Mouse (Mus musculus) gastrocnemius, adult 2 months (tissue): ENCODE results near the gene Ppm1f. TPM values are rescaled to one million over a fixed set of nuclear protein-coding genes. Genes with fewer than 3 reads are reported as not detected.
A peak's percentile ranks its signal among the peaks of the same experiment; 100 is the strongest.

Experiments used
- DNase-seq: peaks from one replicate; pipeline ENCODE4 v3.0.0; 2022
- H3K27ac ChIP-seq: fragments of 200-600 bp; 2 replicates; pipeline ENCODE4 v1.8.1; 2022; ENCODE audit warnings: mild to moderate bottlenecking
- H3K4me3 ChIP-seq: fragments of 200-600 bp; 2 replicates; pipeline ENCODE4 v1.8.1; 2022; ENCODE audit warnings: mild to moderate bottlenecking, moderate library complexity
- CTCF ChIP-seq: fragments of 200-600 bp; IDR thresholded peaks from 2 replicates; pipeline ENCODE4 v1.8.1; 2022; ENCODE audit warnings: antibody characterized with exemption, mild to moderate bottlenecking, moderate library complexity
- intact Hi-C: fragments of 180-260 bp; cut with DNase I; formaldehyde crosslinking; loops from one replicate; pipeline ENCODE4 v1.15.1; 2025
- total RNA-seq, 2 experiments: library from RNA; stranded (reverse); gene quantifications; 2 replicates each; pipeline ENCODE4 v1.2.3; 2021

The Ppm1f gene
- total RNA-seq, 2 experiments from 2014 or later = 8.6 to 15.3 TPM

DNA sequence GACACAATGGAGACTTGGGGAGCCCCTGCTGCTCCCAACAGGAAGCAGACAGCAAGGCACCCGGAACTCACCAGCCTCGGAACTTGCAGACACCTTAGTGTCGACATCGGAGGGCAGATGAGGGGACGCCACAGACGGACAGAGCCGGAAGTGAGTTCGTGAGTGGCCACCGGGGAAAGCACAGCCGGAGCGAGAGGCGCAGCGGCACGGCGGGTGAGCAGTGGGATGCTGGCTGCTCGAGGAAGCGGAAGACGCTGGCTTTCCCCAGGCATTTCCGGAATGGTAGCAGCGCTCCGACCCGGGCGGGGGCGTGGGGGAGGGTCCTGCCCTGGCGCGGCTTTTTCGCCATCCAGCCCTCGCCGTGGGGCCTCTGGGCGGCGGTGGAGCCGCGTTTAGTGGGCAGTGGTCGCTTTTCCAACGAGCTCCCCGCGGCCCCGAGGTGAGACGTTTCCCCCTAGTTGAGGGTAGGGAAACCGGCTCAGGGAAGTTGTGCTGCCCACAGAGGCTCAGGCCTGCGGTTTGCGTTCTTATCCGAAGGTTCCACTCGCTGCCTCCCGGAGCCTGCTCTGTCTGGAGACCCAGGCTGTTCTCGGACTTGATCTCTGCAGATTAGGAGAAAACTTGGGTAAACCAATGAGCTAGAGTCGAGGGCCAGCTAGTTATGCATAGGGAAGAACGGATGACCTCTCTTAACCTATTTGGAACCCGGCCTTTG, 25.5 kb upstream of the Ppm1f start, which contains the start of the genes Top3b and Vpreb1:
Gene Top3b, plus strand, starts transcription at position 120 of the 715 bp plus-strand sequence.
Gene Vpreb1, minus strand, starts transcription at position 227 of the 715 bp plus-strand sequence.
- intact Hi-C loops = no loop called here
- peak; percentile 37; the same call in 1 of the 2 replicates for TF ChIP-seq CTCF
- DNase-seq = peak; percentile 92
- peak within 1 kb of the TSS; percentile 95 for H3K27ac ChIP-seq
- H3K4me3 ChIP-seq = peak within 1 kb of the TSS; percentile 92

DNA sequence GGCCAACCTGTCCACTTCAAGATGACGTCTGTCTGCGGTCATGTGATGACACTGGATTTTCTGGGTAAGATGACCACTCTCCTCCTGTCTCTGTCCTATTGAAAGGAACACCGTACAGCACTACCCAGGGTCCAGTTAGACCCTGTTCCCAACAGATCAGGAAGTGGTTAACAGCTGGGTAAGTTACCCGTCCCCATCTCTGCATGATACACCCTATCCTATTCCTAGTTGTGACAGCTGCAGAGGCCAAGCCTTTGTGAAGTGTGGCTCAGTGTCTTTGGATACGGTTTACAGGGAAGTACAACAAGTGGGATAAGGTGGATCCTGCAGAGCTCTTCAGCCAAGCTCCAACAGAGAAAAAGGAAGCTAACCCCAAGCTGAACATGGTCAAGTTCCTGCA, 17.2 kb upstream of the Ppm1f start:
- no peak overlapping the region for H3K4me3 ChIP-seq
- intact Hi-C loops = no loop called here
- no peak for DNase-seq
- TF ChIP-seq CTCF = no peak
- no peak overlapping the region for H3K27ac ChIP-seq

DNA sequence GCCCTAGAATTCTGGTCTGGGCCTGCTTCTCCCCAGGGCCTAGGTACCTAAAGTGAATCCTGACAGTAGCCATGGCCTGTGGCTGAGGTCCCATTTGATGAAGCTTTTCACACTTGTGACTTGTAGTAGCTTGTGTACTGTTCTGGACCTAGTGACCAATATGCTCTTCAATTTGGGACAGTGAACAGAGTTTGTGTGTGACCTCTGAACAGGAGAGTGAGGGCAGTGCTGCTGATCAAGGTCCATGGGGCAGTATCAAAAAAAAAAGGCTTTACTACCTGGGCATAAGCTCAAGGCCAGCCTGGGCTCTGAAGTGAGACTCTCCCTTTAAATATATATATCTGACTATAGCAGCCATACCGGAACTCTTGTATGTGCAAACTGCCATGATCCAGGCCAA, 7.9 kb upstream of the Ppm1f start:
- no peak for DNase-seq
- Histone ChIP-seq H3K4me3 (no peak overlapping the region), H3K27ac (no peak overlapping the region)
- intact Hi-C loops = no loop called here
- no peak for TF ChIP-seq CTCF

DNA sequence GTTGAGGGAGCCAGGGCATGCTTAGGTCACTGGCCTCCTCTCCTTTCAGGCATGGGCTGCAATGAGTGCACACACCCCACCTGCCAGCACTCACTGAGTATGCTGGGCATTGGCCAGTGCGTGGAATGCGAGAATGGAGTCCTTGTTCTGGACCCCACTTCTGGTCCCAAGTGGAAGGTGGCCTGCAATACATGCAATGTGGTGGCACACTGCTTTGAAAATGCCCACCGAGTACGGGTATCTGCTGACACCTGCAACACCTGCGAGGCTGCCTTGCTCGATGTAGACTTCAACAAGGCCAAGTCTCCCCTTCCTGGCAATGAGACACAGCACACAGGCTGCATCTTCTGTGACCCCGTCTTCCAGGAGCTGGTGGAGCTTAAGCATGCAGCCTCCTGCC, 3.9 kb upstream of the Ppm1f start:
- no peak for TF ChIP-seq CTCF
- no peak for DNase-seq
- intact Hi-C loops = loop anchor here (10.0 kb wide), 1 partner anchor 382 kb away; the partner anchor contains the start of gene Tmem191c
- Histone ChIP-seq H3K4me3 (no peak overlapping the region), H3K27ac (no peak overlapping the region)

DNA sequence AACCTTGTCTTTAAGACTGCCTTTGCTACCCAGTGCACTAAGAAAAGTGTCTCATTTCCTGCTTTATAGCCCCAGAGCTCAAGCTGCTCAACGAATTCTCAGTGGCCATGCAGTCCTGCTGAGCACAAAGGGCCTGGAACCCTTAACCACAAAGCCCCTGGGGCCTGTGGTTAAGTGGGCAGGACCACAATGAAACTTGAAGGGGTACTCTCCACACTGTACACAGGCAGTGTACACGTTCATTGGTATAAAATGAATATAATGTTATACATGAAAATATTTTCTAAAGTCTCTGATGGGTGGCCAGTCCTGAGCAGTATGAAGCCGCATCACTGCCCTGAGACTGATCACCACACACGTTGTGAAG, 271 bp upstream of the Ppm1f start:
- intact Hi-C loops = loop anchor here (10.0 kb wide), 1 partner anchor 379 kb away; the partner anchor contains the start of gene Tmem191c
- TF ChIP-seq CTCF = no peak
- Histone ChIP-seq H3K27ac (peak overlapping the region; percentile 85), H3K4me3 (peak overlapping the region; percentile 88)
- no peak for DNase-seq

- no peak for TF ChIP-seq CTCF
- intact Hi-C loops = loop anchor here (10.0 kb wide), 1 partner anchor 378 kb away; the partner anchor contains the start of gene Tmem191c
- no peak for DNase-seq
- Histone ChIP-seq H3K27ac (peak overlapping the region; percentile 85), H3K4me3 (peak overlapping the region; percentile 88)
These were observed 851 bp downstream of the Ppm1f start for GRCm38 (mm10) chr16:16897056-16897584.

GRCm38 (mm10) chr16:16902329-16902728, 6.1 kb downstream of the Ppm1f start:
- Histone ChIP-seq H3K27ac (peak overlapping the region; percentile 61), H3K4me3 (no peak overlapping the region)
- intact Hi-C loops = no loop called here
- TF ChIP-seq CTCF = no peak
- no peak for DNase-seq

- no peak for TF ChIP-seq CTCF
- no peak for DNase-seq
- H3K4me3 ChIP-seq = no peak overlapping the region
- intact Hi-C loops = no loop called here
- H3K27ac ChIP-seq = peak overlapping the region; percentile 61
These were observed 6.9 kb downstream of the Ppm1f start for GRCm38 (mm10) chr16:16903188-16903587.

DNA sequence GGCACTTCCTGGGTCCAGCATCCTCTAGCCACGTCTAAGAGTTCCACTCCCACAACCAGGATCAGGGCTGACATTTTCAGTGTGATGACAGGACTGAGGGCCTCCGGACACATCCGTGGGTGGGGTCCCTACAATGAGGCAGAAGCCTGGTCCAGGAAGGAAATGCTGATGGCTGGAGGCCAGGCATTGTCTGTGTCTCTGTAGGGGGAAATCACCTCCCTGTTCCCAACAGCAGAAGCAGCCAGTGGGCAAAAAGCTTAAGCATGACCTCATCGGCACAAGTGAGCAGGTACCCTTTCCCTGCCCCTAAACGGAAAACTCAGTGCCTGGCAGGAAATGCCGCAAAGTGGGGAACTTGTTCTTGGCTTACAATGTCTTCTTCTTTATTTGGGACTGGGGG, 11.5 kb downstream of the Ppm1f start:
- H3K4me3 ChIP-seq = no peak overlapping the region; the same call in 1 of the 2 replicates
- peak overlapping the region; percentile 88 for H3K27ac ChIP-seq
- no peak for TF ChIP-seq CTCF
- DNase-seq = peak; percentile 78
- intact Hi-C loops = no loop called here

- peak overlapping the region; percentile 81 for H3K27ac ChIP-seq
- peak; percentile 97 for TF ChIP-seq CTCF
- no peak overlapping the region for H3K4me3 ChIP-seq
- intact Hi-C loops = loop anchor here (2.0 to 5.0 kb wide), 2 partner anchors 17 to 55 kb away; no protein-coding TSS in a partner anchor
- peak; percentile 77 for DNase-seq
These were observed 15.7 kb downstream of the Ppm1f start for GRCm38 (mm10) chr16:16911641-16912597.

DNA sequence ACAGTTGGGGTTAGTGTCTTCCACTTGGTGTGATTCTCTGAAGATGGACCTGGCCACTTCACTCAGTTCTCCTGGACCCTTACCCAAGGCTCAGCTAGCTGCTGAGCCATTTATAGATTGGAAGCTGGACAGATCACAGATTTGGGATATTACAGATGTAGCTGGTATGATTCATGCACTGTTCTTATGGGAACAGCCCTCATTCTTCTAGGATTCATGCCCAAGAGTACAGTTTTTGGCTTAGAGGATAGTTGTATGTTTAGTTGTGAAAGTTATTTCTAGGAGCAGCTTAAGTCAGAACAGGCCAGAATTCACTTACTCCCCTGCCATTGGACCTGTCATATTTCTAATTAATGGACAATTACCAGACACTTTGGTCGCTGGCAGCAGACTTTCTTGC, 17.2 kb downstream of the Ppm1f start:
- H3K4me3 ChIP-seq = no peak overlapping the region
- no peak overlapping the region for H3K27ac ChIP-seq
- TF ChIP-seq CTCF = no peak
- no peak for DNase-seq
- intact Hi-C loops = loop anchor here (2.0 to 5.0 kb wide), 2 partner anchors 19 to 56 kb away; no protein-coding TSS in a partner anchor

DNA sequence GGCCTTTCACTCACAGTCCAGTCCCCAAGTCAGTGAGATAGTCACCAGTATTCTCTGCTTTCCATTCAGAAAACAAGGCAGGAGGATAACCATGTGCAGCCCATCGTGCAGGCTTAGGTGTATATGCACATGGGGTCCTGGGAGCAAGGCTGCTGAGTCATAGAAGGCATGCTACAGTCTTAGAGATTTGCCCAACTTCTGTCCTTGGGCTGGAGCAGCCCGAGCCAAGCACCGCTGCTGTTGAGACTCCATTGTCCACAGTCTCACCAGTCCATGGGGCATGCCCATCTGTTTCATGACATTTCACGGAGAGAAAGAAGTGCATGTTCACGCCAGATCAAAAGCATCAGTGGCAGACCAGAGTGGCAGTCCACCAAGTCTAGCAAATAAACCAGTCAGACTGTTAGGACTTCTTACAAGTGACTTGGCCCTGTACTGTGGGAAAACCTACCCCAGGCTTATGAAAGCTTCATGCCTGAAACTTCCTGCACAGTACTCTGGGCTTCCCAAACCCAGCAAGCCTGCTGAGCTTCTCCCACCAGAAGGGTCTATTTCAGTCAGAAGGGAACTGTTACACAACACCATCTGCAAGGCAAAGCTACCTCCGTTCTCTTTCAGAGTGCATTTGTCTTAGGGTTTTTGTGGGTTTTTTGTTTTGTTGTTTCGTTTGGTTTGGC, 22.3 kb downstream of the Ppm1f start:
- no peak overlapping the region for H3K4me3 ChIP-seq
- no peak overlapping the region for H3K27ac ChIP-seq
- no peak for DNase-seq
- intact Hi-C loops = no loop called here
- TF ChIP-seq CTCF = no peak
